10 mouse cellular contexts compared by ENCODE assay signal in the genomic region with DNA sequence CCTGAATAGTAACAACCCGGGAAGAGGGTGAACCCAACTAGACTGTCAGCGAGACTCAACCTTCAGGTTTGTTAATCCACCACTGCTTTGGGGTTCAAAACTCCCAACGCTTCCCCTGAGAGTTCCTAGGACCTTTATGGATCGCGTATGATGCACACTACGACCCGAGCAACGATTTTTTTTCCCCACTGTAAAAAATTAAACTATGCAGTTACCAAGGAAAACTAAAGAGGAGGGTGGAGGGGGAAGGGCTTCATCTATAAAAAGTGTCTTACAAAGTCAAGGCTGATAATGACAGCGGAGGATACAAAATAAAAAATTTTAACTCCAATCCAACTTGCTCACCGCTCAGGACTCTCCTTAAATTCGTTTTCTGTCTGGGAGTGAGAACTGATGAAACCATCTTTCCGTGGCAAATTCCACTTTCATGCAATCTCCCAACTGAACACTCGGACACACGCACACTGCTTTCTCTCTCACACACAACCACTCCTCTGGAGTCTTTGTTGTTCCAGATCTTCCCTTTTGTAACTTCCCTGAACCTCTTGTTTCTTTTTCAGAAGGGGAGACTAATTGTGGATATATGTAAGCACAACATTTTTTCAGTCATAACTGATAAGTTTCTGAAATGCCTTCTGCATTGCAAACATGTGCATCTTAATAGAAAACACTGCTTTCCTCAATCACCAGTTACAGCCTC. TPM values are rescaled to one million over a fixed set of nuclear protein-coding genes. Genes with fewer than 3 reads are reported as not detected.
DNase-seq lines count a peak whose midpoint lies in the region; ATAC-seq and TF ChIP-seq lines count a peak whose summit lies in the region.
"Had no signal": no experiment of that assay in that cellular context is flagged by ENCODE, and none has a peak within 500 bp of the region (broad histone marks: within the 10 kb centered on the region; RNA-seq: fewer than 3 reads in every experiment).

No protein-coding gene starts in this region.

- TF ChIP-seq CTCF in lung, postnatal 0 days (IDR thresholded peaks at IDR 0.05): no peak
- no peak for TF ChIP-seq CTCF in liver, postnatal 0 days (IDR thresholded peaks at IDR 0.05; ENCODE audit: low read depth)

- no peaks in the 10 kb centered on the region for H3K9me3 ChIP-seq in lung, postnatal 0 days (ENCODE audit: low read length)
- H3K9me3 ChIP-seq in midbrain, embryonic 10.5 days (replicated peaks): no peaks in the 10 kb centered on the region
- H3K9me3 ChIP-seq in liver, postnatal 0 days (ENCODE audit: low read length): no peaks in the 10 kb centered on the region

- WGBS in lung, postnatal 0 days: 5% methylated on average over 14 of the region's 14 CpGs
- WGBS in midbrain, embryonic 10.5 days: 2% methylated on average over 14 of the region's 14 CpGs
- WGBS in liver, postnatal 0 days (ENCODE audit: insufficient replicate concordance): 5% methylated on average over 14 of the region's 14 CpGs

- H3K27ac ChIP-seq in lung, postnatal 0 days (ENCODE audit: low read length): no peak overlapping the region
- H3K27ac ChIP-seq in midbrain, embryonic 10.5 days (replicated peaks): no peak overlapping the region
- no peak overlapping the region for H3K27ac ChIP-seq in liver, postnatal 0 days (ENCODE audit: low read depth)

- no peak for TF ChIP-seq EP300 in lung, postnatal 0 days (IDR thresholded peaks at IDR 0.05)
- no peak for TF ChIP-seq EP300 in liver, postnatal 0 days (IDR thresholded peaks at IDR 0.05; ENCODE audit: low read depth)

- peak; percentile 7 for DNase-seq in lung, postnatal 0 days (ENCODE audit: low spot score)
- no peak for DNase-seq in lung, postnatal 25 days (ENCODE audit: low spot score)
- peak; percentile 24 for DNase-seq in forelimb bud, embryonic 11.5 days (ENCODE audit: low read depth, low spot score)
- DNase-seq in midbrain, embryonic 10.5 days (ENCODE audit: low spot score): peak; percentile 13
- DNase-seq in spleen, postnatal 36 days (ENCODE audit: low spot score in 2 of 2): no peak
- no peak for DNase-seq in thymus, postnatal 36 days
- DNase-seq in thymus, postnatal 10 days (ENCODE audit: low spot score in 2 of 2): no peak
- no peak for DNase-seq in liver, postnatal 0 days

- no peak overlapping the region for H3K9ac ChIP-seq in lung, postnatal 0 days (replicated peaks; ENCODE audit: low read depth)
- H3K9ac ChIP-seq in liver, postnatal 0 days (replicated peaks): no peak overlapping the region

- peak overlapping the region; percentile 32 for H3K4me3 ChIP-seq in lung, postnatal 0 days (ENCODE audit: low read depth, low read length)
- peak overlapping the region; percentile 50 for H3K4me3 ChIP-seq in midbrain, embryonic 10.5 days
- H3K4me3 ChIP-seq in liver, postnatal 0 days (ENCODE audit: low read depth, low read length): no peak overlapping the region

- H3K4me1 ChIP-seq in lung, postnatal 0 days (ENCODE audit: insufficient read depth, low read depth, low read length): no peaks in the 10 kb centered on the region
- peaks cover 46% of the 10 kb centered on the region for H3K4me1 ChIP-seq in midbrain, embryonic 10.5 days
- H3K4me1 ChIP-seq in liver, postnatal 0 days (ENCODE audit: insufficient read depth): 0 out of 2 replicates have a peak, but pooled peaks cover 2% of the 10 kb centered on the region

- peak overlapping the region; percentile 52 for H3K4me2 ChIP-seq in lung, postnatal 0 days (replicated peaks; ENCODE audit: low read depth, low read length)
- H3K4me2 ChIP-seq in liver, postnatal 0 days (ENCODE audit: low read depth, low read length): no peak overlapping the region

- H3K36me3 ChIP-seq in lung, postnatal 0 days (ENCODE audit: insufficient read depth, low read length): no peaks in the 10 kb centered on the region
- no peaks in the 10 kb centered on the region for H3K36me3 ChIP-seq in midbrain, embryonic 10.5 days
- H3K36me3 ChIP-seq in liver, postnatal 0 days (replicated peaks; ENCODE audit: insufficient read depth, low read length): no peaks in the 10 kb centered on the region

- H3K27me3 ChIP-seq in lung, postnatal 0 days (replicated peaks; ENCODE audit: insufficient read depth, low read length): peaks cover 22% of the 10 kb centered on the region
- peaks cover 88% of the 10 kb centered on the region for H3K27me3 ChIP-seq in midbrain, embryonic 10.5 days (ENCODE audit: low read depth, poor library complexity, severe bottlenecking)
- H3K27me3 ChIP-seq in liver, postnatal 0 days (ENCODE audit: insufficient read depth, low read length): peaks cover 57% of the 10 kb centered on the region

- no peak for ATAC-seq in lung, postnatal 0 days
- ATAC-seq in liver, postnatal 0 days: no peak
- ATAC-seq: Patski had no signal

RNA-seq across cellular contexts. Expression of a gene that starts 0.9 kb away (rescaled TPM):
- 0.64 and 0.76 TPM in 2 replicates for polyA plus RNA-seq in lung, postnatal 0 days (2015; fragmentation: Nextera tagmentation; extraction: Ambion mirVana)
- 0.39 and 0.45 TPM in 2 replicates for polyA plus RNA-seq in midbrain, embryonic 10.5 days (2016; fragmentation: Nextera tagmentation; extraction: Ambion mirVana)
- 0.12 TPM in 1 of 2 replicates, not detected in the other for polyA plus RNA-seq in liver, postnatal 0 days (2015; fragmentation: Nextera tagmentation; extraction: Ambion mirVana)
- polyA plus RNA-seq: Patski; spleen, adult 2 months had no signal

RNA-seq across cellular contexts. Expression of a gene that starts 53.0 kb away (rescaled TPM):
- 0.25 and 0.30 TPM in 2 replicates for polyA plus RNA-seq in lung, postnatal 0 days (2015; fragmentation: Nextera tagmentation; extraction: Ambion mirVana)
- 0.27 and 0.53 TPM in 2 replicates for polyA plus RNA-seq in midbrain, embryonic 10.5 days (2016; fragmentation: Nextera tagmentation; extraction: Ambion mirVana)
- 0.21 and 0.22 TPM in 2 replicates for polyA plus RNA-seq in liver, postnatal 0 days (2015; fragmentation: Nextera tagmentation; extraction: Ambion mirVana)
- polyA plus RNA-seq: Patski had no signal

Comparison
In these comparisons a context has a peak if more than half of its experiments do, and no peak if none do; other contexts are left out.
1. DNase-seq: peak in lung, postnatal 0 days (single experiment), forelimb bud, embryonic 11.5 days (single experiment) and midbrain, embryonic 10.5 days (single experiment); none in lung, postnatal 25 days (single experiment), spleen, postnatal 36 days (0 of 2), thymus, postnatal 36 days (0 of 2), thymus, postnatal 10 days (0 of 2) and liver, postnatal 0 days (single experiment).